Mouse (Mus musculus) gastrocnemius, adult 2 months (tissue): ENCODE measurements around the gene Dtx1. TPM values are rescaled to one million over a fixed set of nuclear protein-coding genes. Genes with fewer than 3 reads are reported as not detected.
A peak's percentile ranks its signal among the peaks of the same experiment; 100 is the strongest.

Source experiments
- DNase-seq: peaks from one replicate; pipeline ENCODE4 v3.0.0; 2022
- H3K27ac ChIP-seq: fragments of 200-600 bp; 2 replicates; pipeline ENCODE4 v1.8.1; 2022; ENCODE audit warnings: mild to moderate bottlenecking
- H3K4me3 ChIP-seq: fragments of 200-600 bp; 2 replicates; pipeline ENCODE4 v1.8.1; 2022; ENCODE audit warnings: mild to moderate bottlenecking, moderate library complexity
- CTCF ChIP-seq: fragments of 200-600 bp; IDR thresholded peaks from 2 replicates; pipeline ENCODE4 v1.8.1; 2022; ENCODE audit warnings: antibody characterized with exemption, mild to moderate bottlenecking, moderate library complexity
- intact Hi-C: fragments of 180-260 bp; cut with DNase I; formaldehyde crosslinking; loops from one replicate; pipeline ENCODE4 v1.15.1; 2025
- total RNA-seq, 2 experiments: library from RNA; stranded (reverse); gene quantifications; 2 replicates each; pipeline ENCODE4 v1.2.3; 2021

The Dtx1 gene
- total RNA-seq, 2 experiments from 2014 or later, result 0.45 to 0.54 TPM

GRCm38 (mm10) chr5:120686749-120687483 is 24.8 kb downstream of the Dtx1 start:
- Histone ChIP-seq H3K27ac (no peak overlapping the region), H3K4me3 (no peak overlapping the region)
- intact Hi-C loops, result no loop called here
- DNase-seq, result no peak
- no peak for TF ChIP-seq CTCF

- TF ChIP-seq CTCF, result no peak
- intact Hi-C loops, result no loop called here
- Histone ChIP-seq H3K27ac (no peak overlapping the region), H3K4me3 (no peak overlapping the region)
- DNase-seq, result no peak
Measured at GRCm38 (mm10) chr5:120685678-120686077, 26.0 kb downstream of the Dtx1 start.

- intact Hi-C loops, result no loop called here
- no peak overlapping the region for H3K4me3 ChIP-seq
- TF ChIP-seq CTCF, result no peak
- no peak for DNase-seq
- no peak overlapping the region for H3K27ac ChIP-seq
Measured at GRCm38 (mm10) chr5:120682982-120683771, 28.6 kb downstream of the Dtx1 start.

GRCm38 (mm10) chr5:120680918-120681317 is 30.8 kb downstream of the Dtx1 start:
- intact Hi-C loops, result no loop called here
- Histone ChIP-seq H3K27ac (no peak overlapping the region), H3K4me3 (no peak overlapping the region)
- TF ChIP-seq CTCF, result no peak
- DNase-seq, result no peak

GRCm38 (mm10) chr5:120679676-120680555 is 31.8 kb downstream of the Dtx1 start:
- intact Hi-C loops, result loop anchor here (5.0 kb wide), 1 partner anchor 67 kb away; the partner anchor contains the start of gene Oas2
- Histone ChIP-seq H3K27ac (no peak overlapping the region), H3K4me3 (peak overlapping the region; percentile 40)
- DNase-seq, result peak; percentile 77
- peak; percentile 52 for TF ChIP-seq CTCF

- no peak overlapping the region for H3K27ac ChIP-seq
- H3K4me3 ChIP-seq, result no peak overlapping the region
- TF ChIP-seq CTCF, result no peak
- intact Hi-C loops, result loop anchor here (5.0 kb wide), 1 partner anchor 70 kb away; the partner anchor contains the start of gene Oas2
- no peak for DNase-seq
Measured at GRCm38 (mm10) chr5:120677516-120677915, 34.2 kb downstream of the Dtx1 start.

- no peak overlapping the region for H3K4me3 ChIP-seq
- intact Hi-C loops, result loop anchor here (5.0 kb wide), 1 partner anchor 73 kb away; the partner anchor contains the start of gene Oas2
- no peak for TF ChIP-seq CTCF
- no peak for DNase-seq
- H3K27ac ChIP-seq, result no peak overlapping the region
Measured at GRCm38 (mm10) chr5:120674229-120675145, 37.2 kb downstream of the Dtx1 start.

- Histone ChIP-seq H3K4me3 (no peak overlapping the region), H3K27ac (no peak overlapping the region)
- intact Hi-C loops, result loop anchor here (1.0 kb wide), 1 partner anchor 53 kb away; no protein-coding TSS in a partner anchor
- DNase-seq, result peak; percentile 72
- TF ChIP-seq CTCF, result peak; percentile 86
Measured at GRCm38 (mm10) chr5:120673626-120674025, 38.1 kb downstream of the Dtx1 start.

GRCm38 (mm10) chr5:120671865-120672264 is 39.9 kb downstream of the Dtx1 start:
- no peak overlapping the region for H3K27ac ChIP-seq
- intact Hi-C loops, result no loop called here
- H3K4me3 ChIP-seq, result no peak overlapping the region
- TF ChIP-seq CTCF, result no peak
- DNase-seq, result no peak

- DNase-seq, result no peak
- intact Hi-C loops, result no loop called here
- TF ChIP-seq CTCF, result no peak
- Histone ChIP-seq H3K27ac (no peak overlapping the region), H3K4me3 (no peak overlapping the region)
Measured at GRCm38 (mm10) chr5:120670132-120670531, 41.6 kb downstream of the Dtx1 start.

GRCm38 (mm10) chr5:120668761-120669160 is 43.0 kb downstream of the Dtx1 start:
- no peak overlapping the region for H3K27ac ChIP-seq
- TF ChIP-seq CTCF, result no peak
- no peak for DNase-seq
- no peak overlapping the region for H3K4me3 ChIP-seq
- intact Hi-C loops, result no loop called here

GRCm38 (mm10) chr5:120664888-120665287 is 46.8 kb downstream of the Dtx1 start:
- DNase-seq, result no peak
- TF ChIP-seq CTCF, result no peak
- no peak overlapping the region for H3K4me3 ChIP-seq
- no peak overlapping the region for H3K27ac ChIP-seq
- intact Hi-C loops, result no loop called here
